Mouse (Mus musculus): ENCODE results near the gene Epyc. TPM values are rescaled to one million over a fixed set of nuclear protein-coding genes. Genes with fewer than 3 reads are reported as not detected.

Gene Epyc
- total RNA-seq, 1 experiment: not detected

- H3K4me3 ChIP-seq (ENCODE audit: insufficient read depth in 1 of 2, low read depth in 1 of 2, low read length in 2 of 2, poor library complexity in 1 of 2, severe bottlenecking in 1 of 2): no peak overlapping the region
- no peak overlapping the region for H3K9ac ChIP-seq (ENCODE audit: insufficient read depth, low read depth, low read length, poor library complexity, severe bottlenecking)
Measured at GRCm38 (mm10) chr10:97622328-97622727, 21.5 kb upstream of the Epyc start.

GRCm38 (mm10) chr10:97624381-97624780, 19.5 kb upstream of the Epyc start:
- DNase-seq (ENCODE audit: low read depth, low spot score): no peak
- Histone ChIP-seq H3K9ac (ENCODE audit: insufficient read depth, low read depth, low read length, poor library complexity, severe bottlenecking) (no peak overlapping the region), H3K36me3 (ENCODE audit: control insufficient read depth, insufficient read depth, low read length, poor library complexity, severe bottlenecking) (no peaks in the 10 kb centered on the region), H3K9me3 (ENCODE audit: control insufficient read depth, insufficient read depth, low read depth, low read length) (no peaks in the 10 kb centered on the region), H3K4me1 (ENCODE audit: control insufficient read depth in 2 of 2, insufficient read depth in 2 of 2, low read length in 2 of 2, poor library complexity in 1 of 2) (no peaks in the 10 kb centered on the region), H3K4me3 (ENCODE audit: insufficient read depth in 1 of 2, low read depth in 1 of 2, low read length in 2 of 2, poor library complexity in 1 of 2, severe bottlenecking in 1 of 2) (no peak overlapping the region), H3K27ac (ENCODE audit: insufficient read depth, low read depth, low read length, poor library complexity, severe bottlenecking) (no peak overlapping the region)
- TF ChIP-seq ZC3H11A (IDR thresholded peaks at IDR 0.05; ENCODE audit: borderline replicate concordance, low read depth, low read length): no peak
- TF ChIP-seq ZNF384 (IDR thresholded peaks at IDR 0.05; ENCODE audit: low read depth, low read length): no peak
- TF ChIP-seq MAFK (IDR thresholded peaks at IDR 0.05; ENCODE audit: insufficient read depth, low read depth, low read length): no peak
- TF ChIP-seq CHD2 (IDR thresholded peaks at IDR 0.05; ENCODE audit: low read depth, low read length): no peak
- TF ChIP-seq HCFC1 (IDR thresholded peaks at IDR 0.05; ENCODE audit: borderline replicate concordance, insufficient read depth, low read length): no peak
- in situ Hi-C loops (cut with MboI; ENCODE audit: low sequenced_read_pairs in 2 of 2, unreplicated experiment in 2 of 2): no loop called here

More at GRCm38 (mm10) chr10:97622328-97622727, 21.5 kb upstream of the Epyc start:
- no peaks in the 10 kb centered on the region for H3K4me1 ChIP-seq (ENCODE audit: control insufficient read depth in 2 of 2, insufficient read depth in 2 of 2, low read length in 2 of 2, poor library complexity in 1 of 2)
- in situ Hi-C loops (cut with MboI; ENCODE audit: low sequenced_read_pairs in 2 of 2, unreplicated experiment in 2 of 2): no loop called here
- no peaks in the 10 kb centered on the region for H3K9me3 ChIP-seq (ENCODE audit: control insufficient read depth, insufficient read depth, low read depth, low read length)
- no peak for TF ChIP-seq ZNF384 (IDR thresholded peaks at IDR 0.05; ENCODE audit: low read depth, low read length)
- TF ChIP-seq MAFK (IDR thresholded peaks at IDR 0.05; ENCODE audit: insufficient read depth, low read depth, low read length): no peak
- no peak for TF ChIP-seq HCFC1 (IDR thresholded peaks at IDR 0.05; ENCODE audit: borderline replicate concordance, insufficient read depth, low read length)
- no peak for TF ChIP-seq ZC3H11A (IDR thresholded peaks at IDR 0.05; ENCODE audit: borderline replicate concordance, low read depth, low read length)
- no peak for TF ChIP-seq CHD2 (IDR thresholded peaks at IDR 0.05; ENCODE audit: low read depth, low read length)
- H3K36me3 ChIP-seq (ENCODE audit: control insufficient read depth, insufficient read depth, low read length, poor library complexity, severe bottlenecking): no peaks in the 10 kb centered on the region
- no peak for DNase-seq (ENCODE audit: low read depth, low spot score)
- no peak overlapping the region for H3K27ac ChIP-seq (ENCODE audit: insufficient read depth, low read depth, low read length, poor library complexity, severe bottlenecking)

GRCm38 (mm10) chr10:97625116-97625515, 18.8 kb upstream of the Epyc start:
- H3K9me3 ChIP-seq (ENCODE audit: control insufficient read depth, insufficient read depth, low read depth, low read length): no peaks in the 10 kb centered on the region
- no peaks in the 10 kb centered on the region for H3K4me1 ChIP-seq (ENCODE audit: control insufficient read depth in 2 of 2, insufficient read depth in 2 of 2, low read length in 2 of 2, poor library complexity in 1 of 2)
- H3K27ac ChIP-seq (ENCODE audit: insufficient read depth, low read depth, low read length, poor library complexity, severe bottlenecking): no peak overlapping the region
- H3K36me3 ChIP-seq (ENCODE audit: control insufficient read depth, insufficient read depth, low read length, poor library complexity, severe bottlenecking): no peaks in the 10 kb centered on the region
- no peak overlapping the region for H3K4me3 ChIP-seq (ENCODE audit: insufficient read depth in 1 of 2, low read depth in 1 of 2, low read length in 2 of 2, poor library complexity in 1 of 2, severe bottlenecking in 1 of 2)
- no peak overlapping the region for H3K9ac ChIP-seq (ENCODE audit: insufficient read depth, low read depth, low read length, poor library complexity, severe bottlenecking)
- DNase-seq (ENCODE audit: low read depth, low spot score): no peak
- TF ChIP-seq ZNF384 (IDR thresholded peaks at IDR 0.05; ENCODE audit: low read depth, low read length) (no peak), CHD2 (IDR thresholded peaks at IDR 0.05; ENCODE audit: low read depth, low read length) (no peak), ZC3H11A (IDR thresholded peaks at IDR 0.05; ENCODE audit: borderline replicate concordance, low read depth, low read length) (no peak), MAFK (IDR thresholded peaks at IDR 0.05; ENCODE audit: insufficient read depth, low read depth, low read length) (no peak), HCFC1 (IDR thresholded peaks at IDR 0.05; ENCODE audit: borderline replicate concordance, insufficient read depth, low read length) (no peak)
- in situ Hi-C loops (cut with MboI; ENCODE audit: low sequenced_read_pairs in 2 of 2, unreplicated experiment in 2 of 2): no loop called here

GRCm38 (mm10) chr10:97626543-97626942, 17.3 kb upstream of the Epyc start:
- H3K4me1 ChIP-seq (ENCODE audit: control insufficient read depth in 2 of 2, insufficient read depth in 2 of 2, low read length in 2 of 2, poor library complexity in 1 of 2): no peaks in the 10 kb centered on the region
- in situ Hi-C loops (cut with MboI; ENCODE audit: low sequenced_read_pairs in 2 of 2, unreplicated experiment in 2 of 2): no loop called here
- H3K4me3 ChIP-seq (ENCODE audit: insufficient read depth in 1 of 2, low read depth in 1 of 2, low read length in 2 of 2, poor library complexity in 1 of 2, severe bottlenecking in 1 of 2): no peak overlapping the region
- no peak overlapping the region for H3K27ac ChIP-seq (ENCODE audit: insufficient read depth, low read depth, low read length, poor library complexity, severe bottlenecking)
- DNase-seq (ENCODE audit: low read depth, low spot score): no peak
- no peak for TF ChIP-seq ZC3H11A (IDR thresholded peaks at IDR 0.05; ENCODE audit: borderline replicate concordance, low read depth, low read length)
- no peak for TF ChIP-seq HCFC1 (IDR thresholded peaks at IDR 0.05; ENCODE audit: borderline replicate concordance, insufficient read depth, low read length)
- TF ChIP-seq MAFK (IDR thresholded peaks at IDR 0.05; ENCODE audit: insufficient read depth, low read depth, low read length): no peak
- no peak for TF ChIP-seq CHD2 (IDR thresholded peaks at IDR 0.05; ENCODE audit: low read depth, low read length)
- no peak for TF ChIP-seq ZNF384 (IDR thresholded peaks at IDR 0.05; ENCODE audit: low read depth, low read length)
- H3K9ac ChIP-seq (ENCODE audit: insufficient read depth, low read depth, low read length, poor library complexity, severe bottlenecking): no peak overlapping the region
- H3K9me3 ChIP-seq (ENCODE audit: control insufficient read depth, insufficient read depth, low read depth, low read length): no peaks in the 10 kb centered on the region
- H3K36me3 ChIP-seq (ENCODE audit: control insufficient read depth, insufficient read depth, low read length, poor library complexity, severe bottlenecking): no peaks in the 10 kb centered on the region

- H3K27ac ChIP-seq (ENCODE audit: insufficient read depth, low read depth, low read length, poor library complexity, severe bottlenecking): no peak overlapping the region
- no peaks in the 10 kb centered on the region for H3K36me3 ChIP-seq (ENCODE audit: control insufficient read depth, insufficient read depth, low read length, poor library complexity, severe bottlenecking)
- in situ Hi-C loops (cut with MboI; ENCODE audit: low sequenced_read_pairs in 2 of 2, unreplicated experiment in 2 of 2): no loop called here
- H3K4me3 ChIP-seq (ENCODE audit: insufficient read depth in 1 of 2, low read depth in 1 of 2, low read length in 2 of 2, poor library complexity in 1 of 2, severe bottlenecking in 1 of 2): no peak overlapping the region
- no peak overlapping the region for H3K9ac ChIP-seq (ENCODE audit: insufficient read depth, low read depth, low read length, poor library complexity, severe bottlenecking)
- H3K9me3 ChIP-seq (ENCODE audit: control insufficient read depth, insufficient read depth, low read depth, low read length): no peaks in the 10 kb centered on the region
- TF ChIP-seq ZNF384 (IDR thresholded peaks at IDR 0.05; ENCODE audit: low read depth, low read length): no peak
- no peak for TF ChIP-seq HCFC1 (IDR thresholded peaks at IDR 0.05; ENCODE audit: borderline replicate concordance, insufficient read depth, low read length)
- TF ChIP-seq CHD2 (IDR thresholded peaks at IDR 0.05; ENCODE audit: low read depth, low read length): no peak
- TF ChIP-seq ZC3H11A (IDR thresholded peaks at IDR 0.05; ENCODE audit: borderline replicate concordance, low read depth, low read length): no peak
- TF ChIP-seq MAFK (IDR thresholded peaks at IDR 0.05; ENCODE audit: insufficient read depth, low read depth, low read length): no peak
- DNase-seq (ENCODE audit: low read depth, low spot score): no peak
- H3K4me1 ChIP-seq (ENCODE audit: control insufficient read depth in 2 of 2, insufficient read depth in 2 of 2, low read length in 2 of 2, poor library complexity in 1 of 2): no peaks in the 10 kb centered on the region
Measured at GRCm38 (mm10) chr10:97631061-97631460, 12.8 kb upstream of the Epyc start.
